Mouse (Mus musculus) frontal cortex, postnatal 36 days (tissue): Measurements from ENCODE around the gene 1700020A23Rik.
A peak's percentile ranks its signal among the peaks of the same experiment; 100 is the strongest.
"Not testable (repeated sequence)": the region's sequence is repeated elsewhere in the genome, so short reads cannot be mapped to it uniquely, and the experiment has no call there.

Experiments
- DNase-seq, 2 experiments: peaks; one replicate each; pipeline ENCODE4 v3.0.0; 2022; ENCODE audit warnings: low spot score in 2 of 2

Gene 1700020A23Rik

DNA sequence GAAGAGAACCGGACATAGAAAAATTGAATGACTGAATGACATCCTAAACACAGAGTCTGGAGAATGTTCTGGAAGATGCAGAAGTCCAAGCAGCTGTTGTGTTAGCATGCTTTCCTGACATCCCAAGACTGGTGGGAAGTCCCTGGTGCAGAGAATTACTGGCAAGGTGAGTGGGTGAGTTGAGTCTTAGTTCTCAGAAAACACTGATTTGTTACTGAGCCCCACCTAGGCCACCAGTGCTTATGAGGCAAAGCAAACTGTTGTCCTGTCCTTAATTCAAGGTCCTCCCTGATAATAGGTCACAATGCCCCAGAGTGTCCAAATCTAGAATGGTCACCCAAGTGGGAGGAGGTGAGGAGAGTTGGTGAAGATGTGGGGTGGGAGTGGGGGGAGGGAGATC lies at the start of gene 1700020A23Rik, which contains the start of gene Gm28372:
1700020A23Rik (plus strand) TSS at position 321 of the 400 bp plus-strand sequence.
Gm28372 (plus strand) TSS at position 301 of the 400 bp plus-strand sequence.
- no peak for DNase-seq

DNA sequence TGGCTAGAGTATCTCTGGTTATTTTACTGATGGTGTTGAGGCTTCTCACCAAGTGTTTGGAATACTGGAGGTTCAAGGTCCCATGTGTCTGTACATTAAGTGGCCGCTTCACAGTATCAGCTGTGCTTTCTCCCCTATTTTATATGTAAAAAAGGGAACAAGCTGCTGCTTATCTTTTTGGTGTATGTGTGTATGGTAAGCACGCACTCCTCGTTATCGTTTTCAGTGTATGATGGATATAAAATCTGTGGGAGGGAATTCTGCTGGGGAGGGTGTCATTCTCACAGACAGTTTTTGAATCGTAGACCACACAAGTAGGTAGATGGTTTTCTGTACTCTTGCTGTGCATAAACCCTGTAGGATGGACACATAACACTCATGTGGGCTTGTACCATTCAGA lies 47.5 kb upstream of the 1700020A23Rik start:
- DNase-seq, result no peak

DNA sequence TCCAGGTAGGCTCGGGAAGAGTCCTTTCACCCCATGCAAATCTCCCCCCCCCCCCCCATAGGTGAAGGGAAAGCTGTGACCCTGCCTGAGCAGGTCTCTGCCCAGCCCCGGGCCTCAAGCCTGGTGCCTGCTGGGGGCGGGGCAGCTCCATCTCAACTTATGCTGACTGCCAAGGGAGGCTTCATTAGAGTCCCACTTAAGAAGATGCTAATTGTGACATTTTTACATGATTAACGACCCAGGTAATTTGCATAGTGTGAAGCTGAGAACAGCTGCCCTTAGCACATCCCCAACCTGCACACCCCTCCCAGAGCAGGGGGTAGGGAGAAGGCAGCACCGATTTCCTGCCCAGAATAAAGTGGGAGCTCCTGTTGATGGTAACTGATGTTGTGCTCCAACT lies 46.2 kb upstream of the 1700020A23Rik start:
- DNase-seq, result no peak

DNA sequence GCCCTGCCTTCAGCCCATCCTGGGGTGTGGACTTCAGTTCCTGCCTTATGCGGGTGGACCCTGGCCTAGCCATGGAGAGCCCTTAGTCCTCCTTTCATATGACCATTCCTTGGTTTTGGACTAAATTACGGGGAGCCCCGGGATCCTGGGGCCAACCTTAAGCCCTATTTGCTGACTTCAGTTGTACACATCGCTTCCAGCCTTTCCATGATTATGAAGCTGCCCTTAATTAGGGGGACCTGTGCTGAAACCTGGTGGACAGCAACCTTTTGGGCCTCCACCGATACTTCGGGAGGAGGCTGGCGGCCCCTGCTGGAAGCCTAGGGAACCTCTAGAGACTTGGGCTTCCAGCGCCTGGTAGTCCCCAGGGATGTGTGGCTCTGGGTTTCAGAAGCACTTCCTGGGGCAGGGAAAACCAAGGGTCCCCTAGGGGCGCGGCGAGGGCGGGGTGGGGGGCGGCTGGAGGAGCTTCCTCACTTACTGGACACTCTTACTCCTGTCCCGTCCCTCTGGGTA lies 42.5 kb upstream of the 1700020A23Rik start:
- DNase-seq, result peak; percentile 33 to 39

DNA sequence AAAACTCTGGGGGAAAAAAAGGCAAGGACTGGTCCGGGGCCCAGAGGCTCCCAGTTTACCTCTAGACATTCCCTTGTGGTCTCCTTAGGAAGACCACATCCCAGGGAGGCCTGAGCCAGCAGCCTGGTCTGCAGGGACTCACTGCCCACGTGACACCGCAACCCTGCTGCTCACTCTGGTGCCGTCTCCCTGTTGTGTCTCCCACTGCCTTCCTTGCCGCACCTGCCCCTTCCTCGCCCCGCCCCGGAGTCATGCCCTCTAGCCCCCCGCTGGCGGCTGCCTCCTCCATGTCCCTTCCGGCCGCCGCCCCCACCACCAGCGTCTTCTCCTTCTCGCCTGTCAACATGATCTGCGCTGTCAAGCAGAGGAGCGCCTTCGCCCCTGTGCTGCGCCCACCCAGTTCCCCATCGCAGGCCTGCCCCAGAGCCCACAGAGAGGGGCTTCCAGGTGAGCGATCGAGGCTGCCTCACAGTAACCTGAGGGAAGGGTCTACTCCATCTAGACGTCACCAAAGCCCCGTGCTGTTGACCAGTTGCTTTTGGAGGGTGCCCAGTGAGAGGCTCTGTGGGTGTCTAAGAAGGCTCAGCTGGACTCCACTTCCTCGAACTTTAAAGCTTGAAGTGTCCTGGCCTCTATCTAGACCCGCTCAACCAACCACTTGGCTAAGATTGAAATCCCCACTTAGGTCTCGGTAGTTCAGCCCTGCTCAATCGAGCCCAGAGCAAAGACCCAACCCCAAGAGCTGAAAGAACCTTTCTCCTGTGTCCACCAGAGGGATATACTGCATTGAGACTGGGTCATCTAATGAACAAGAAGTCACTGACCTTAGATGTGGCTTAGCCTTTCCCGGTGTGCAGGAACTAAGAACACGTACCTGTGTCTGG lies 39.6 kb upstream of the 1700020A23Rik start:
- DNase-seq, result no peak

DNA sequence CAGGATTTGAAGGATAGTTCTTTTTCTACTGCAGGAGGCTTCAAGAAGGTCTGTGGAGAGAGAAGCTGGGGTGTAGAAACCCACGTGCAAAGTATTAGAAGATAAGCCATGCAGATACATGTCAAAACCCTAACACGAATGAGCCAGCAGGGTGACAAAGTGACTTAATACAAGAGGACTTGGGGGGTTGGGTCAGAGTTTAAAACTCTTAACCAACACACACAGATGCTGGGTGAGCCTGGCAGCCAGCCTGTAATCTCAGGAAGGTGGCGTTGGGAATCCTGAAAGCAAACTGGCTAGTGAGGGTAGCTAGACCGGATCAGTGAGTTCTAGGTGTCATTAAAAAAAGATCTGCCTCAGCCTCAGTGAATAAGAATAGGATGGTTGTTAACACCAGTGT lies 37.7 kb upstream of the 1700020A23Rik start:
- no peak for DNase-seq

DNA sequence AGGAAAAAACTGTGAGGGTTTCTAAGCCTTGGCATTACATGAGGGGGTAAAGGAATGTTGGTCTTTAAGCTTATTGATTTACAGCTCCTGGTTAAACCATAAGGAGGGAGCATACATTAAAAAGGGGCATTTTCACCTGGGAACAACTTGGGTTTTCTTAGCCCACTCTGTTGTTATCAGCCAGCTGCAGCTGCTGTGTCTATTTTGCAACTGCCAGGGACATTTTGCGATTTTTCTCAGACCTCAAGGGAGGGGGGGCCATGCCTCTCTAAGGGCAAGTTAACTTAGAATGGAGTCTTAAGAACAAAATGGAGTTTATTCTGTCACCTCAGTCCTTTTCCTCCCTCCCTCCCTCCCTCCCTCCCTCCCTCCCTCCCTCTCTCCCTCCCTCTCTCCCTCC lies 32.0 kb upstream of the 1700020A23Rik start:
- not testable (repeated sequence) for DNase-seq

DNA sequence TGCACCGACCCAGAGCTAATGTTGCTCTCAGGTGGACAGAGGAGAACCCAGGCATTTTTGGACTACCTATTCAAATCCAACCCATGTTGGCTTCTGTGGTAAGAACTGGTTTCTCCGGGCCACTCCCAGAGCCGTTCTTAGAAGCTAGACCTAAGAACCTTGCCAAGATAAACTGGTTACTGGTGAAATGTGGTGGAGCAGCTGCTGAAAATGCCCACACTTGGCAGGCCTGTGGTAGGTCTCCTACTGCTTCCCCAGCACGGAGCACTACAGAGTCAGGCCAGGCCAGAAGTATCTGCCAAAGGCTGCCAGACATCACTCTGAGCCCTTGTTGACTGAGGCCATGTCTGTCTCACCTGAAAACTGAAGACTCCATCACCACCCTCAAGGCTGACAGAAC lies 30.1 kb upstream of the 1700020A23Rik start:
- no peak for DNase-seq

DNA sequence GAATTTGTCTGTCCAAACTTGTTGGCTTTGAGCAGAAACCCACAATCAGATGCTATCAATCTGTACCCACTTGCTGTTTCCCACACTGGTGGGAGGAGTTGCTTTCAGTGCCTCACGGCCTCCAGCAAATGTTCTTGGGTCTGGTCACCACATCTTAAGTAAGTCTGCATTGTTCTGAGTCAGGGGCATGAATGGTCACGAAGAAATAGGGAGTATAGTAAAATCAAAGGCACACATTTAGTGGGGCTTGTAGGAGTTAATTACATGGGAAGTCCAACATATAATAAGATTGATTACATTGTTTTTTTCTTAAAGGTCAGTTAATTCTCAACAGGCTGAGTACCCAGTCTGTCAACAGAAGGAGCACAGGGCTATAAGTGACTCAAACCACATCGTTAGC lies 21.9 kb upstream of the 1700020A23Rik start:
- no peak for DNase-seq

DNA sequence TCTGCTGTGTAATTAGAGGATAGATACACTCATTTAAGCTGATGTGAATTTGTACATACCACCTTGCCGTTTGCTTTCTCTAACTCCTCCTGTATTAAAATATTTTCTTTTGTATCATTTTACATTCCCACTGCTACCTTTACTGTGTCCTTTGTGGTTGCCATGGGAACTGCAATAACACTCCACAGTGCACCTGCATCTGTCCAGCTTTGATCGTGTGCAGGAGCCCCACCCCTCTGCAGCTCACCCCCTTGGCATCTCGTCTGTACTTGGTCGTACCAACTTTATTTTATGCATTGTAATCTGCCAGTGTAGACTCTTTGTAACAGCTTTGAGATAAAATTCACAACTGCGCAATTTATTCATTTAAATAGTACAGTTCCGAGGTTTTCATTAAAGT lies 21.2 kb upstream of the 1700020A23Rik start:
- no peak for DNase-seq

DNA sequence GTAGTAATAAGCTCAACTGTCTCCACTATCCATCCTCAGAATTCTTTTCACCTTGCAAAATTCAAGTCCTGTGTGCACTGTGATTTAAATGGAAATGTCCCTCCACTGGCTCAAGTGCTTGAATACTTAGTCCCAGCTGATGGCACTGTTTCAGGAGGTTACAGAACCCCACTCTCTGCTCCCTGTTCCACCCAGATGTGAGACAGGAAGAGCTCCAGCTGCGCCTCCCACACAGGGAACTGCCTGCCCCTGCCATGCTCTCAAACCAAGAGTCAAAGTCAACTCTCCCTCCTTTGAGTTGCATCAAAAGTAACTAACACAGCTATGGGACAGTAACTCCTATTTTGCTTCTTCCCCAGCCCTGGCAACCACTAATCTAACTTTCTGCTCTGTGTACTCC lies 18.8 kb upstream of the 1700020A23Rik start:
- DNase-seq, result no peak

DNA sequence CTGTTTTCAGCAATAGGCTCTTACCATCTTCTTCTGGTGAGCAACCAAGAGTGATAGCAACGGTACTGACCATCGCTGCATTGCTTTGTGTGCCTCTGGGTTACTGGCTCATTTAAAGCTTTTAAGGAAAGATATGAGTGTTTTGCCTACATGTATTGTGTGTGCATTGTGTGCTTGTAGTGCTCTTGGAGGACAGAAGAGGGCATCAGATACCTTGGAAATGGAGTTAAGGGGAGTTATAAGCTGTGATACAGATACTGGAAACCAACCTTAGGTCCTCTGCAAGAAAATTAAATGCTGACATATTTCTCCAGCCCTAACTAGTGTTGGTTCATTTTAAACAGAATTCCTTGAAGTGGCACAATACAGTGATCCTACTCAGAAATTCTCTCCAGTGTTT lies 16.3 kb upstream of the 1700020A23Rik start:
- DNase-seq, result no peak

DNA sequence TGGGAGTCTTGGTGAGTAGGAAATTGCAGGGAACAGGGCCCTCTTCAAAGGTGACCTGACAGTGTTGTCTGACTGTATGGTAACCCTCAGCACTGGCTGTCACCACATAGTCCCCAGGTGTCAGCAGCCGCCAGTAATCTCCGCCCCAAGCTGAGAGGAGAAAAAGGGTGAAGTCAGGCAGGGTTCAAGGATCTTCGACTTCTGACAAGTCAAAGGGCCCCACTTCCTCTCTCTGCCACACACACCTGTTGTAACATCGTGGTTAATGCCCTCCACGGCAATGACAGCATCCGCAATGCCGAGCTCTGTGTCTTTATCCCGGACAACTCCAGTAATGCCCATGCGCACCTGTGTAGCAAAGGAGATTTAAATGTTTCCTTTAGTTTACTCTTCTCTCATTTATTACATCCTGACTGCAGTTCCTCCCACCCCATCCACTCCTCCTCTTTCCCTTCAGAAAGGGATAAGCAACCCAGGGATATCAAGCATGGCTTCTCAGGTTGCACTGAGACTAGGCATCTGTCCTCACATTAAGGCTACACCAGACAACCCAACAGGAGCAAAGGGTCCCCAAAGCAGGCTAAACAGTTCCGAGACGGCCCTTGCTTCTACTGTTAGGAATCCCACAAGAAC lies 13.9 kb upstream of the 1700020A23Rik start:
- DNase-seq, result no peak

DNA sequence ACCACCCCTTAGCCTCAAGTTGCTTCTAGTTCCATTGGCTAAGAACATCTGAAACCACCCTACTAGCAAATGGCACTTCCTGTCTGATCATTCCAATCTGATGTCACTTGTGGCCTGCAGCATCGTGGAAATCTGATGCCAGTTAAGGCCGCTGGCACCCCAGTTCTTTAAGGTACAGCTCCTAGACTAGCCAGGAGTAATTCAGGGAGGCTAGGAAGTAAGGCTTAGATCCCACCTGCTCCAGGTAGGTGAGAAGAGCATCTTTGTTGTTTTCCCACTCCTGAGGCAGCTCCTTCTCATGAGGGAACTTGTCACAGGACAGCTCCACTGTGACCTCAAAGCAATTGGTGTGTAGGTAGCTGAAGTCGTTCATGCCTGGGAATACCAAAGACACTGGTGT lies 12.2 kb upstream of the 1700020A23Rik start:
- no peak for DNase-seq

DNA sequence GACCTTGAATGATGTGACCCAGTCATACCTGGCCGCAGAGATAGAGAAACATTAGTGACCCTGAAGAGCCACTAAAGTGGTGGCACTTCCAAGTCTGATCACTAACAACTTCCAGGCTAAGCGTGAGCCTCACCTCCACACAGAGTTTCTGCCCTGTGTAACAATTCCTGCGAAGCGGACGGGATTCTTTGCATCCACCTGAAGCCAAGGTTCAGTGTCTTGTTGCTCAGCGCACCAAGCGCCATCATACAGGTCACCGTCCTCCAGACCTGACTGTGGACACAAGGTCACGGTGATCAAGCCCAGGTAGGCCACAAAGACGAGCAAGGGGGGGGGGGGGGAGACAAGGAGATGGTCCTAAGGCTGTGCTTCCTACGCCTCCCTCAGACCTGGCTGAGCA lies 9.4 kb upstream of the 1700020A23Rik start:
- no peak for DNase-seq

DNA sequence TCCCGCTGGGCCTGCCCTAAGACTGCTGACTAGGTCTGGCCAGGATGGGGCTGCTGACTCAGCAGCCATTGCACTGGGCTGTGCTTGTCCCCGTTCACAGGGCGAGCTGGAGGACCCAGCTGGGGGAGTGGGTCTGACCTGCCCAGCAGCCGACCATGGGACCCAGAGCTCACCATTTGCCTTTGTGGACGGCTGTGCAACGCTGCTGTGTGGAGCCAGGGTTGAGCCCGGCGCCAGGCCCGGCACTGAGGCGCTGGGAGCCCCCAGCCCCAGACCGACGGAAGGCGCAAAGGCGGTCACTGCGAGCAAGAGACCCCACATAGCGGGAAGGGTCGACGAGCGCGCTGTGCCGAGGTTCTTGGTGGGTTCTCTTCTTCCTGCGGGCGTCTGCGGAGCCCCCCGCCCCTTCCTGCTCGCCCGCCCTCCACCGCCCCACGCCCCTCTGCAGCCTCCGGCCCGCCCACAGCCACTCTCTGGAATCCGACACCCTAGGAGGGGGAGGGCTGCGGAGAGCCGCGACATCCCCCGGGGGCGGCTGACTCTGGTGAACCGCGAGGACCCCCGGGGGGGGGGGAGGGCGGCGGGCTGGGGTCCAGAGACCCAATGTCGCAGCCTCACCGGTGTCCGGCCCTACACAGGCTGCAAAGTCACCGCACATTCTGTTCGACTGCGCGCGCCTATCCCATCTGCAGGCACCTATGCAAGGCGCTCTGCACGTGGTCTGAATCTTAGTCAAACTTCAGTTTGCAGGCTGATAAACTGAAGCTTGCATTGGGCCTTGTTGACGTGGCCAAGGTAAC lies 7.7 kb upstream of the 1700020A23Rik start, which contains the start of gene Cpxm1:
Cpxm1 (minus strand) TSS at position 389 of the 800 bp plus-strand sequence.
- DNase-seq, result no peak

DNA sequence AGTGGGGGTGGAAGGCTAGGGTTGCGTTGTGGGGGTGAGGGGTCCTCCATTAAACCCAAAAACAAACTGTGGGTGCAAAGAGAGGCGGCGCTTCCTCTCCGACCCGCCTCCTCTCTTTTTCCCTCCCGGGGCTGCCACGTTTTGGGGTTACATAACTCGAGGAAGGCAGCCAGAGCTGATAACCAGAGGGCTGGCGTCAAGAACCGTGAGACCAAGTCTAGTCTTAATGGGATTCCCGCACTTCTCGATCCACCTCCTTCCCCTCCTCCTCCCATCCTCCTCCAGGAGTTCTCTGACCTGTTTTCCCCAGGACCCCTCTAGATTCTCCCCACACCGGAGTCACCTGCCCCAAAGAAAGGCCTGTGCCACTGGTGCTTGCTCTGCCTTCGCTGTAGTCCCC lies 7.0 kb upstream of the 1700020A23Rik start:
- DNase-seq, result no peak

DNA sequence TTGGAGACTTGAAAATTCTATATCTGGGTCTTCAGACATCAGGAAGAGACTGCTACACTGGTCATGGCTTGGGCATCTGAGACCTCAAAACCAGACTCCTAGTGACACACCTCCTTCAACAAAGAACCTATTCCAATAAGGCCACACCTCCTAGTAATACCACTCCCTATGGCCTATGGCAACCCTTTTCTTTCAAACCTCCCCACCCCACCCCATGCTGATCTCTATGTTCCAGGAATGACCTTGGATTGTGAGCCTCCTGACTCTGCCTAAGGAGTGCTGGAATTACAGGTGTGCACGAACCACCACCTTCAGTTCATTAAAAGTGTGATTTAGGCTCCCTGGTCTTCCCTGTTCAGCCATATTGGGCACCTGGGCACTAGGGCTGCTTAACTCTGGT lies 5.0 kb upstream of the 1700020A23Rik start:
- DNase-seq, result no peak

DNA sequence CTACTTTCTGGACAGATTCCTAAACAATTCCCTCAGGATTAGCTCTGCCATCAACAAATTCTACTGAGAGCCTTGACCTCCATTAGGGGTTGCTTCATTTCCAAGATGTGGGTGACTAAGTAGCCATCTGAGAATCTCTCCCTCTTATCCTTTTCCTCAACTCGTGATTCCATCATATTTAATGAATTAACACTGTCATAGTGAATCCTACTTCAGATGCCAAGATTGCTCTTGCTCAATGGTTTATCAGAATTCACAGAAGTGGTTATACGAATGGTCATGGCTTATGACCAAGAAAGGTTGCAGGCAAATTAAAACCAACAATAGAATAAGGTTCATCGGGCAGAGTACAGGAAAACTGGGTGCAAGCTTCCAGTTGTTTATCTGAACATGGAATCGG lies 3.2 kb upstream of the 1700020A23Rik start:
- DNase-seq, result no peak

DNA sequence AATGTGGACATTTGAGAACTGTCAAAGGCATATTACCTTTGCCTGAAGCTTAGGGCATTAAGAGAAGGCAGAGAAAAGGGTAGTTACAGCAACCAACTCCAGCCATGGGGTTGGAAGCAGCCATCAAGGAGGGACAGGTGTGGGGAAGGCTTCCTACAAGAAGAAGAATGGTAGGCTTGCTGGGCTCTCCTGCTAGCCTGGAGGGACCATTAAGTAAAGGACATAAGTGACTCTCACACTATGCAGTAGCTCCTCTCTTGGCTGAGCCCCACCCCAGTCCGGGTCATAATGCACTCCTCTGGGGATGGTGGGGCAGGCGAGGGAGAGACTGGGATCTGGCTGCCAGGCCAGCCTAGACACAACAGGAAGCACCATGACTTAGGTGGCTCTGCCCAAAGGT lies 1.1 kb downstream of the 1700020A23Rik start, which contains the start of gene Tmem239:
Tmem239 (plus strand) TSS at position 301 of the 400 bp plus-strand sequence.
- DNase-seq, result no peak

DNA sequence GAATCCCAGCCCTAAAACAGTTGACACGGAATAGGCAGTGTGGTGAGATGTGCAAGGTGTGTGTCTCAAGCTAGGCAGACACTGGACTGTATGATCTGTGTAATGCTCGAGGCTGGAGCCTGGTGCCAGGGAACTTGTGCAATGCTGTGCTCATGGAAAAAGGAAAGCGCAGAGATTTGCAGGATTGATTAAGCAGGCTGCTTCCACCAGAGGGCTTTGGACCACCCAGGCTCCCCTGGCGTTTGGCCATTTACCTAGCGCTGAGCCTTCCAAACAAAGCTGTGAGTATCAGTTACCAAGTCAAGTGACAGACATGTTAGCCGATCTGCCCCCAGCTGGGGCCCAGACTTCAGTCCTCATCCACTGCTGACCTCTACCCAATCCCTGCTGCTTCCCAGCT lies 3.1 kb downstream of the 1700020A23Rik start:
- no peak for DNase-seq
